Mouse (Mus musculus): Measurements from ENCODE around the gene Ldha. TPM values are rescaled to one million over a fixed set of nuclear protein-coding genes. Genes with fewer than 3 reads are reported as not detected.

The Ldha gene
- polyA plus RNA-seq, 1 experiment from 2014 or later: 1,078 TPM

GRCm38 (mm10) chr7:46840326-46840725 is 949 bp upstream of the Ldha start:
- Histone ChIP-seq H3K27ac (no peak overlapping the region), H3K4me2 (no peak overlapping the region), H3K36me3 (replicated peaks) (no peaks in the 10 kb centered on the region), H3K9me3 (no peaks in the 10 kb centered on the region), H3K4me1 (peaks cover 26% of the 10 kb centered on the region), H3K9ac (no peak overlapping the region), H3K27me3 (peaks cover 16% of the 10 kb centered on the region), H3K4me3 (replicated peaks) (no peak overlapping the region)
- 55% methylated on average over 4 of the region's 4 CpGs for WGBS
- no peak for ATAC-seq (ENCODE audit: low FRiP score)

- no peaks in the 10 kb centered on the region for H3K36me3 ChIP-seq (replicated peaks)
- H3K4me1 ChIP-seq: peaks cover 32% of the 10 kb centered on the region
- no peak overlapping the region for H3K27ac ChIP-seq
- peaks cover 16% of the 10 kb centered on the region for H3K27me3 ChIP-seq
- ATAC-seq (ENCODE audit: low FRiP score): no peak
- 33% methylated on average over 5 of the region's 5 CpGs for WGBS
- H3K4me2 ChIP-seq: no peak overlapping the region
- H3K4me3 ChIP-seq (replicated peaks): no peak overlapping the region
- no peak overlapping the region for H3K9ac ChIP-seq
- no peaks in the 10 kb centered on the region for H3K9me3 ChIP-seq
These were observed 1.0 kb downstream of the Ldha start for GRCm38 (mm10) chr7:46842278-46842677.

- peaks cover 27% of the 10 kb centered on the region for H3K4me1 ChIP-seq
These were observed 2.3 kb downstream of the Ldha start for GRCm38 (mm10) chr7:46843576-46843975.

GRCm38 (mm10) chr7:46845211-46845977 is 4.1 kb downstream of the Ldha start:
- ATAC-seq (ENCODE audit: low FRiP score): peak; percentile 93
- H3K27ac ChIP-seq: peak overlapping the region; percentile 89
- H3K4me3 ChIP-seq (replicated peaks): peak overlapping the region; percentile 79
- H3K9me3 ChIP-seq: no peaks in the 10 kb centered on the region
- WGBS: under 1% methylated on average over 51 of the region's 51 CpGs
- H3K4me1 ChIP-seq: peaks cover 18% of the 10 kb centered on the region
- H3K9ac ChIP-seq: peak overlapping the region; percentile 92
- peak overlapping the region; percentile 90 for H3K4me2 ChIP-seq
- H3K27me3 ChIP-seq: peaks cover 13% of the 10 kb centered on the region
- H3K36me3 ChIP-seq (replicated peaks): peaks cover 20% of the 10 kb centered on the region

More at GRCm38 (mm10) chr7:46843576-46843975, 2.3 kb downstream of the Ldha start:
- WGBS: 84% methylated on average over 4 of the region's 4 CpGs
- Histone ChIP-seq H3K27me3 (peaks cover 16% of the 10 kb centered on the region), H3K9me3 (no peaks in the 10 kb centered on the region), H3K36me3 (replicated peaks) (peaks cover 3% of the 10 kb centered on the region), H3K4me2 (no peak overlapping the region), H3K4me3 (replicated peaks) (no peak overlapping the region), H3K9ac (no peak overlapping the region), H3K27ac (no peak overlapping the region)
- no peak for ATAC-seq (ENCODE audit: low FRiP score)

GRCm38 (mm10) chr7:46845978-46846485 is 4.8 kb downstream of the Ldha start:
- H3K4me3 ChIP-seq (replicated peaks): peak overlapping the region; percentile 79
- H3K4me2 ChIP-seq: peak overlapping the region; percentile 90
- peaks cover 9% of the 10 kb centered on the region; the same call in 1 of the 2 replicates for H3K27me3 ChIP-seq
- peak; percentile 53 for ATAC-seq (ENCODE audit: low FRiP score)
- WGBS: under 1% methylated on average over 36 of the region's 36 CpGs
- H3K27ac ChIP-seq: peak overlapping the region; percentile 89
- peak overlapping the region; percentile 92 for H3K9ac ChIP-seq
- no peaks in the 10 kb centered on the region for H3K9me3 ChIP-seq
- peaks cover 18% of the 10 kb centered on the region for H3K4me1 ChIP-seq
- peaks cover 24% of the 10 kb centered on the region for H3K36me3 ChIP-seq (replicated peaks)

- peak overlapping the region; percentile 89 for H3K27ac ChIP-seq
- peaks cover 18% of the 10 kb centered on the region for H3K4me1 ChIP-seq
- peak; percentile 51 for ATAC-seq (ENCODE audit: low FRiP score)
These were observed 5.4 kb downstream of the Ldha start for GRCm38 (mm10) chr7:46846486-46847244.

GRCm38 (mm10) chr7:46849287-46849686 is 8.0 kb downstream of the Ldha start:
- H3K4me3 ChIP-seq (replicated peaks): no peak overlapping the region
- H3K4me1 ChIP-seq: peaks cover 18% of the 10 kb centered on the region
- WGBS: 80% methylated on average over 5 of the region's 5 CpGs
- H3K9ac ChIP-seq: no peak overlapping the region
- no peak overlapping the region for H3K4me2 ChIP-seq
- no peak for ATAC-seq (ENCODE audit: low FRiP score)
- H3K36me3 ChIP-seq (replicated peaks): peaks cover 55% of the 10 kb centered on the region
- H3K27ac ChIP-seq: no peak overlapping the region
- H3K27me3 ChIP-seq: no peaks in the 10 kb centered on the region
- no peaks in the 10 kb centered on the region for H3K9me3 ChIP-seq

More at GRCm38 (mm10) chr7:46846486-46847244, 5.4 kb downstream of the Ldha start:
- WGBS: under 1% methylated on average over 28 of the region's 28 CpGs
- Histone ChIP-seq H3K27me3 (peaks cover 3% of the 10 kb centered on the region; the same call in 1 of the 2 replicates), H3K9ac (peak overlapping the region; percentile 92), H3K4me3 (replicated peaks) (peak overlapping the region; percentile 79), H3K36me3 (replicated peaks) (peaks cover 31% of the 10 kb centered on the region), H3K9me3 (no peaks in the 10 kb centered on the region), H3K4me2 (peak overlapping the region; percentile 90)

- H3K4me3 ChIP-seq (replicated peaks): no peak overlapping the region
- no peak for ATAC-seq (ENCODE audit: low FRiP score)
- H3K27ac ChIP-seq: no peak overlapping the region
- no peak overlapping the region for H3K9ac ChIP-seq
- H3K36me3 ChIP-seq (replicated peaks): peaks cover 73% of the 10 kb centered on the region
- no peaks in the 10 kb centered on the region for H3K27me3 ChIP-seq
- H3K9me3 ChIP-seq: no peaks in the 10 kb centered on the region
- H3K4me2 ChIP-seq: no peak overlapping the region
- 64% methylated on average over 7 of the region's 7 CpGs for WGBS
- peaks cover 10% of the 10 kb centered on the region for H3K4me1 ChIP-seq
These were observed 9.8 kb downstream of the Ldha start for GRCm38 (mm10) chr7:46851026-46851425.

GRCm38 (mm10) chr7:46852666-46853065 is 11.4 kb downstream of the Ldha start:
- H3K27ac ChIP-seq: no peak overlapping the region
- no peak for ATAC-seq (ENCODE audit: low FRiP score)
- H3K4me2 ChIP-seq: no peak overlapping the region
- H3K27me3 ChIP-seq: no peaks in the 10 kb centered on the region
- 90% methylated on average over 1 of the region's 1 CpGs for WGBS
- no peaks in the 10 kb centered on the region for H3K9me3 ChIP-seq
- H3K4me3 ChIP-seq (replicated peaks): no peak overlapping the region
- peaks cover 73% of the 10 kb centered on the region for H3K36me3 ChIP-seq (replicated peaks)
- H3K9ac ChIP-seq: no peak overlapping the region
- H3K4me1 ChIP-seq: 0 out of 2 replicates have a peak, but pooled peaks cover 1% of the 10 kb centered on the region

GRCm38 (mm10) chr7:46853365-46853764 is 12.1 kb downstream of the Ldha start:
- no peak overlapping the region for H3K4me2 ChIP-seq
- 0 out of 2 replicates have a peak overlapping the region, but pooled peaks have one; percentile 26 for H3K27ac ChIP-seq
- no peak for ATAC-seq (ENCODE audit: low FRiP score)
- H3K9me3 ChIP-seq: no peaks in the 10 kb centered on the region
- H3K4me3 ChIP-seq (replicated peaks): no peak overlapping the region
- H3K27me3 ChIP-seq: no peaks in the 10 kb centered on the region
- no peak overlapping the region for H3K9ac ChIP-seq
- H3K36me3 ChIP-seq (replicated peaks): peaks cover 72% of the 10 kb centered on the region
- 84% methylated on average over 9 of the region's 9 CpGs for WGBS
- H3K4me1 ChIP-seq: no peaks in the 10 kb centered on the region

GRCm38 (mm10) chr7:46855866-46856560 is 14.7 kb downstream of the Ldha start:
- Histone ChIP-seq H3K27ac (no peak overlapping the region), H3K9ac (no peak overlapping the region), H3K9me3 (no peaks in the 10 kb centered on the region), H3K4me2 (no peak overlapping the region), H3K36me3 (replicated peaks) (peaks cover 49% of the 10 kb centered on the region), H3K4me3 (replicated peaks) (no peak overlapping the region), H3K27me3 (no peaks in the 10 kb centered on the region), H3K4me1 (no peaks in the 10 kb centered on the region)
- 77% methylated on average over 7 of the region's 7 CpGs for WGBS
- ATAC-seq (ENCODE audit: low FRiP score): no peak

GRCm38 (mm10) chr7:46857436-46857835 is 16.2 kb downstream of the Ldha start:
- 86% methylated on average over 9 of the region's 9 CpGs for WGBS
- no peak overlapping the region for H3K4me3 ChIP-seq (replicated peaks)
- ATAC-seq (ENCODE audit: low FRiP score): no peak

More at GRCm38 (mm10) chr7:46857436-46857835, 16.2 kb downstream of the Ldha start:
- Histone ChIP-seq H3K4me1 (no peaks in the 10 kb centered on the region), H3K36me3 (replicated peaks) (peaks cover 35% of the 10 kb centered on the region), H3K9me3 (no peaks in the 10 kb centered on the region), H3K4me2 (no peak overlapping the region), H3K9ac (no peak overlapping the region), H3K27me3 (no peaks in the 10 kb centered on the region), H3K27ac (no peak overlapping the region)
